Mouse (Mus musculus) embryo, embryonic 9.5 days (tissue): ENCODE measurements around the gene Arhgap44.
A peak's percentile ranks its signal among the peaks of the same experiment; 100 is the strongest.

Source experiments
- DNase-seq: peaks from one replicate; pipeline ENCODE4 v3.0.0-alpha.2; 2017; ENCODE audit errors: extremely low spot score

The Arhgap44 gene

GRCm38 (mm10) chr11:65006047-65006446 lies 156.7 kb downstream of the Arhgap44 start:
- no peak for DNase-seq

GRCm38 (mm10) chr11:65004836-65005235 lies 157.9 kb downstream of the Arhgap44 start:
- no peak for DNase-seq

GRCm38 (mm10) chr11:65003611-65004010 lies 159.2 kb downstream of the Arhgap44 start:
- DNase-seq: peak; percentile 17

GRCm38 (mm10) chr11:65001729-65002128 lies 161.0 kb downstream of the Arhgap44 start:
- no peak for DNase-seq

GRCm38 (mm10) chr11:64999685-65000084 lies 163.1 kb downstream of the Arhgap44 start:
- DNase-seq: no peak

GRCm38 (mm10) chr11:64998439-64998838 lies 164.3 kb downstream of the Arhgap44 start:
- no peak for DNase-seq

GRCm38 (mm10) chr11:64988556-64988955 lies 174.2 kb downstream of the Arhgap44 start:
- no peak for DNase-seq

- peak; percentile 8 for DNase-seq
Observed at GRCm38 (mm10) chr11:64979489-64979845, 183.3 kb downstream of the Arhgap44 start.

GRCm38 (mm10) chr11:64978720-64979488 lies 183.9 kb downstream of the Arhgap44 start, which contains the start of gene Elac2:
Elac2 (plus strand) TSS chr11:64979038.
- DNase-seq: peak; percentile 98

GRCm38 (mm10) chr11:64972418-64972817 lies 190.3 kb downstream of the Arhgap44 start:
- no peak for DNase-seq

- DNase-seq: no peak
Observed at GRCm38 (mm10) chr11:64971471-64971988, 191.2 kb downstream of the Arhgap44 start.

- DNase-seq: no peak
Observed at GRCm38 (mm10) chr11:64968939-64969342, 193.8 kb downstream of the Arhgap44 start.

- peak; percentile 87 for DNase-seq
Observed at GRCm38 (mm10) chr11:64968507-64968906, 194.3 kb downstream of the Arhgap44 start.

GRCm38 (mm10) chr11:64962629-64963028 lies 200.1 kb downstream of the Arhgap44 start:
- no peak for DNase-seq

GRCm38 (mm10) chr11:64956962-64957729 lies 205.6 kb downstream of the Arhgap44 start:
- DNase-seq: peak; percentile 54
